Mouse (Mus musculus) right cerebral cortex, adult 18-20 months (tissue): Measurements from ENCODE around the gene 4933427I04Rik.
A peak's percentile ranks its signal among the peaks of the same experiment; 100 is the strongest.

Source experiments
- DNase-seq: peaks from one replicate; pipeline ENCODE4 v3.0.0; 2022; ENCODE audit warnings: mixed read lengths

Gene 4933427I04Rik

DNA sequence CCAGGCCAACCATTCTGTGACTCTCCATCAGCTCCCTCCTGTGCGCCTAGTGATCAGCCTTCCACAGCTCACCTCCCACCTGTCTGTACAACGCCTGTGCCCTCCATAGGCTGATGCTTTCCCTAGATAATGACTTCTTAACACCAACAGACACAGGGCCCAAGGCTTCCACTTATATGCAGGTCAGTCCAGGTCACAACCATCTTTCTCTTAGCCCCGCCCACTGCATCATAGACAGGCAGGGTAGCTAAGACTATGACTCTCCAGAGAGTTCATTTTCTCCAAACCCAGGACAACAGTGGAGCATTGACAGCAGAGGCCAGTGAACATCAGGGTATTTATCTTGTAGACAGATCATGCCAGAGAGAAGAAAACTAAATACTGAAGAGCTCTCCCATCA lies at the start of gene 4933427I04Rik:
4933427I04Rik (plus strand) TSS at position 301 of the 400 bp plus-strand sequence.
- no peak for DNase-seq

- no peak for DNase-seq
These were observed 48.8 kb upstream of the 4933427I04Rik start for GRCm38 (mm10) chr4:123810475-123811295.

GRCm38 (mm10) chr4:123812525-123812924 lies 47.0 kb upstream of the 4933427I04Rik start:
- no peak for DNase-seq

DNA sequence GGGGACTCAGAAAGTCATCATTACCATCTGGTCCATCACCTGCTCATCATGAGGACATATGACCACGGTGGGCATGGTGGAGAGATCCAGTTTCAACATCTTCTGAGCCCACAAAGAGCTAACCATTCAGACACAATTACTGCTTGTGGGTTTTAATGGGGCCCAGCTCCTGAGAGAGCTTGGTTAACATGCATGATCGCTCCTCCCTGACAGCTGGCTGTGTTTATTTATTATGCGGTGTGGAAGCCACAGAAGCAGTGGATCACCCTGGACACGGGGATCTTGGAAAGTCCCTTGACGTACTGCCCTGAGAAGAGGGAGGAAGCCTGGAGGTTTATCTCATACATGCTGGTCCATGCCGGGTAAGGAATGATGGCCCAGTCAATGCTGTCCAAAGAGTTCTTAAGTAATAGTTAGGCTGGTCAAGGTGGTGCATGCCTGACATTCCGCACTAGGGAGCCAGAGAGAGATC lies 45.4 kb upstream of the 4933427I04Rik start:
- no peak for DNase-seq

DNA sequence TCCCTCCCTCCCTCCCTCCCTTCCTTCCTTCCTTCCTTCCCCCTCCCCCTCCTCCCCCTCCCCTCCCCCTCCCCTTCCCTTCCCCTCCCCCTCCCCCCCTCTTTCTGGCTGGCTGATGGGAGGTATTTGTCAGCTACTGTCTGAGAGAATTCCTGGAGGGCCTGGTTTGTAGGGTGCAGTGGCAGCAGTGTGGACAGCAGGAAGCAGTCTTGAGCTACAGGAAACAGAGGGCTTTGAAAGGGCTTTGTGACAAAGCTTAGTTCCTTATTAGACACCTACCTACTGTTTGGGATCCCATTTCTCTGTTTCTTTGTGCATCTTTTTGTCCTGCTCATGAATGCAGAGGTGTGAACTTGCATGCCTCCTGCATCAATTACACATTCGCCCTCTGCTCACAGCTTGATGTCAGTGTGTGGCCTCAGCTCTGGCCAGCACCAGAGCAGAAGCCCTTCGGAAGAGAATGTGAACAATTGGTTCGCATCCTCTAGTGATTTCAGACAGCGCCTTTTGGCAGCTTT lies 40.3 kb upstream of the 4933427I04Rik start:
- DNase-seq = no peak

GRCm38 (mm10) chr4:123842126-123842525 lies 17.4 kb upstream of the 4933427I04Rik start:
- DNase-seq = no peak

GRCm38 (mm10) chr4:123856888-123857287 lies 2.6 kb upstream of the 4933427I04Rik start:
- DNase-seq = no peak

DNA sequence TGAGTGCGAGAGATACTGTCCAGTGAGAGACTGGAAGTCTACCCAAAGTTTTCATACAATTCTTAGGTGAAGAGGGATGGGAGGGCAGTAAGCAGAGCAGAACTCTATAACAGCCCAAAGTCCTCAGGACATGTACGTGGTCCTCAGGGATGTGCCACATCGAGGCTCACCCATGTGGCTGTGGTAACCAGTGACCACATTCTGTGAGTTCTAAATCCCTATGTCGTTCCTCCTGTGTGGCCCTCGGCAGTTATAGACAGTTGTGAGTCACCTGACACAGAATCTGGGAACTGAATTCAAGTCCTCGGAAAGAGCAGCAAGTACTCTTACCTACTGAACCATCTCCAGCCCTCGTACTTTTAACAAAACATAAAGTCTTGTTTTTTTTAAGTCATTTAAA lies 1.4 kb upstream of the 4933427I04Rik start:
- DNase-seq = no peak

DNA sequence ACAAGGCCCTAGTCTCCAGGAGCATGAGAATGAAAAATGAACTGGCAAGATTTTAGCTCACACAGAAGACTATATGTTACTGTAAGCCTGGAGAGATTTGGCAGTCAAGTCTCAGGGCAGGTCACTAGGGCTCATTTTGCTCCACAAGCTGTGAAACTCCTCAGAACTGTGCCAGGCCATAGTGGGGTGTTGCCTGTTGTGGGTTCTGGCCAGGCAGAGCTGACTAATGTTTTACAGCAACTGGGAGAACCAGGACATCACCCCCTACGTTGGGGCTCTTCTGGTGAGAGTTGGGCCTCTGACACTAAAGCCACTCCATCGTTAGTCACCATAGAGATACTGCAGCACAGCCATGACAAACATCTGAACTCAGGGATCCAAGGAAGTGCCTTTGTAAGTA lies 324 bp downstream of the 4933427I04Rik start:
- no peak for DNase-seq

DNA sequence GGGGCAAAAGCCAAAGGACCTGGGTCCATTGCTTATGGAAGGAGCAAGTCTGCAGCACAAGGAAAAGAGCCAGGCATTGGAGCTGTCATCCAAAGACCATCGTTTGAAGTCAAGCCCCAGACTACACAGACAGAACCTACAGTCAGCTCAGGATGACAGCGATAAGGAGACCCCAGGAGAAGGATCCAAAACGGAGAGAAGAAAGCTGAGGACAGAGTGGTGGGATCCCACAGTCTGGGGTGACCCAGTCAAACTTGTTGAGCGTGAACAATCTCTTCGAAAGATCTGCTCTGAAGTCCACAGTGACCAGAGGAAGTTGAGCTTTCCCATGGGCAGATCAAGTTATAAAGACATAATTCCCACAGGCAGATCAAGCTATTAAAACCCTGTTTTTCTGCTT lies 1.1 kb downstream of the 4933427I04Rik start:
- no peak for DNase-seq

DNA sequence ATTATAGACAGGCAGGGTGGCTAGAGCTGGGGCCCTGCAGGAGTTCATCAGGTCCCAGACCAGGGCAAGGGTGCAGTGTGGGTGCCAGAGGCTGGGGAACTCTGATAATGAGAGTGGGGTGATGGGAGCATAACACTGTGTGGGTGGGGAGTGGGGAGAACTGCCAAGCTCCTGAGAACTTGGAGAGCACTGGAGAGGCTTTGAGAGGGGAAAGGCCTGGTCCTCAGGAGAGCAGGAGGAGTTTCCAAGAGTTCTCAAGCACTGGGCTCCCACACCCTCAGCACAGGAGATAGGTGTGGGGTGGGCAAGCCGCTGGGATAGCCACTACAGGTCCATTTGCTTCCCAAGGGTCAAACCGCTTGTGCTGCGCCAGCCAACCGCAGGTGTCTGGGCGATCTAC lies 34.2 kb downstream of the 4933427I04Rik start:
- no peak for DNase-seq

- no peak for DNase-seq
These were observed 34.8 kb downstream of the 4933427I04Rik start for GRCm38 (mm10) chr4:123894295-123894694.

DNA sequence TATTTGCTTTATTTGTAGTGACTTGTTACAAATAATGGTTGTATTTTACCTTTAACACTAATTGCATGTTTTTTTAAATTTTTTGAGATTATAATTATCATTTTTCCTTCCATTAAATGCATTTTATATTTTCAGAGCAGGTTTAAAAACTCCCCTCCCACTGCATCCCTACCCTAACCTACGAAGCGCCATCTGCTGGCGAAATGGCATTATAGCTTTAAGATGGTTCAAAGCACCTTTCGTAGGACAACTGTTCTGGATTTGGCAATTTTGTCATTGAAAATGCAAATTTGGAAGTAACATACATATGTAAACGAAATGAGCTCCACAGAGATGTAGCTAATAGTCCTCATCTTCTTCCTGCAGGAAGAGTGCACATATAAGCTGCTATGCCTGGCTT lies 39.2 kb downstream of the 4933427I04Rik start:
- DNase-seq = peak; percentile 18

DNA sequence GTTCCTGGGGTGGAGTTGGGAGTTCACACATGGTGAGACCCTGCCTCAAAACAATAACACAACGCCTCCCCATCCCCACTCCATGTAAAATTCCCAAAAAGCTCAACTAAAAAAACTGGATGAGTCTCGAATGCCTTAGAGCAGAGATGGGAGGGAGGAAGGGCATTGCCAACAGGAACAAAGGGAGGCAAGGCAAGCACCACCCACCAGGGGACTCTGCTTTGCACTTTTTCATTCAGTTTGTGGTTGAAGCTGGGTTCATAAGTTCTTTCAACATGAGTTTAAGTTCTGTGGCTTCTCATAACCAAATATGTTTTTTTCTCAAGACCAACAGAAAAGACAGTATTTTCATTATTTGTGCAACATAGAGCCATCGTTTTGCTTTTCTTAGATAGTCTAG lies 44.0 kb downstream of the 4933427I04Rik start:
- DNase-seq = no peak

DNA sequence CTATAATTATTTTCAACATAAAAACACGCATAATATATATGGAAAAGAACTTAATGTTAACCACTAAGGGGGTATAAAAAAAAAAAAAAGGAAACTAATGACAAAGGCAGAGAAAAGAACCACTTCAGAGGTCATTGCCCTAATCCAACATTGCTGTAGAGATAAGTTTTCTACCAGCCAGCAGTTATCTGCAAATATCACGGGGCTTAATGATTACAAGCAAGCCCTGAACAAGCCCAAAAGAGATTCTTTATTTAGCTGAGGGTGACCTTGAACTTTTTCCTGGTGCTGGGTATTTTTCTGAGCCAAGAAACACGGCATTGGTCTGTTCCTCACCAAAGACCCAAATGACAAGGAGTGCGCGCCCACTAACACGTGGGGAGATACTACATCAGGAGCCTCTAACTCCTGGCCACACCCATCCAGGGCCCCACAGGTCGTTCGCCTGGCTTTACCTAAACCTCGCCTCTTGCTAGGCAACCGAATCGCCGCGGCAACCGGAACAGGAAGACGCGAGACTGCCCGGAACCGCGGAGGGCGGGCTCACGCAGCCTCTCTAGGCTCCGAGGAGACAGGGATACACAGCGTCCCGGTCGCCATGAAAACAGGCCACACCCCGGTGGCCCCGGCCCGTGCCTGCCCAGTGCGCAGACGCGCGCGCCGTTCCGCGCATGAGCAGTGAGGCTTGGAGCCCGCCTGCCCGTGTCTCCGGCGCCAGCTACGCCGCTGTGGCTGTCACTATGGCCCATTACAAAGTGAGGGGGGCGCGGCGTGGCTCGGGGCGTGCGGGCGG lies 45.0 kb downstream of the 4933427I04Rik start, which contains the start of gene Mycbp:
Mycbp (plus strand) TSS at position 500 of the 793 bp plus-strand sequence.
- DNase-seq = peak; percentile 99

- DNase-seq = no peak
These were observed 45.7 kb downstream of the 4933427I04Rik start for GRCm38 (mm10) chr4:123905126-123905668.

DNA sequence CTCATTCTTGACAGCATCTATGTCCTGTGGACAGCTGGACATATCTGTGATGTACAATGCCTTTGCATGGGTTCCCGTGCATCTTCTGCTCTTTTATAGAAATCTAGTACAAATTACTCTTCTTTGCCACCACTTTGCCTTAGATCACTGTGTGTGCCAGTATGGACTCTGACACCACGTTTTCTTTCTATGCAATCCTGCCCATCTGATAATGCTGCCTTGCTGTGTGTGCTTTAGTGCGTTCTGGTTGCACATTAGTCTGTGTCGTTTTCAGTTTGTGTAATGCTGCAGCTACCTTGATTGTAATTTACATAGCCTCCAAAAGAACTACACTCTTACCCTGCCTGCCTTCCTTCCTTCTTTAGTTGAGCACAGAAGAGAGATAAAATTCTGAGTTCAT lies 52.0 kb downstream of the 4933427I04Rik start:
- no peak for DNase-seq

GRCm38 (mm10) chr4:123912431-123912830 lies 53.0 kb downstream of the 4933427I04Rik start:
- no peak for DNase-seq
